Mouse (Mus musculus): ENCODE data around the gene Elmo2. TPM values are rescaled to one million over a fixed set of nuclear protein-coding genes. Genes with fewer than 3 reads are reported as not detected.

Gene Elmo2
- total RNA-seq, 1 experiment = 21.7 TPM

GRCm38 (mm10) chr2:165256213-165256612, 70.1 kb downstream of the Elmo2 start:
- no peaks in the 10 kb centered on the region for H3K9me3 ChIP-seq (ENCODE audit: control insufficient read depth, insufficient read depth, low read depth, low read length)
- TF ChIP-seq HCFC1 (IDR thresholded peaks at IDR 0.05; ENCODE audit: borderline replicate concordance, insufficient read depth, low read length) = no peak
- TF ChIP-seq ZC3H11A (IDR thresholded peaks at IDR 0.05; ENCODE audit: borderline replicate concordance, low read depth, low read length) = no peak
- TF ChIP-seq MAFK (IDR thresholded peaks at IDR 0.05; ENCODE audit: insufficient read depth, low read depth, low read length) = no peak
- no peak for TF ChIP-seq ZNF384 (IDR thresholded peaks at IDR 0.05; ENCODE audit: low read depth, low read length)
- no peak for TF ChIP-seq CHD2 (IDR thresholded peaks at IDR 0.05; ENCODE audit: low read depth, low read length)
- H3K4me1 ChIP-seq (ENCODE audit: control insufficient read depth in 2 of 2, insufficient read depth in 2 of 2, low read length in 2 of 2, poor library complexity in 1 of 2) = peaks cover 2 to 10% of the 10 kb centered on the region in 2 experiments; a peak in 2 of 4 replicates
- DNase-seq (ENCODE audit: low read depth, low spot score) = no peak
- H3K36me3 ChIP-seq (ENCODE audit: control insufficient read depth, insufficient read depth, low read length, poor library complexity, severe bottlenecking) = no peaks in the 10 kb centered on the region
- no peak overlapping the region for H3K4me3 ChIP-seq (ENCODE audit: insufficient read depth in 1 of 2, low read depth in 1 of 2, low read length in 2 of 2, poor library complexity in 1 of 2, severe bottlenecking in 1 of 2)
- in situ Hi-C loops (cut with MboI; ENCODE audit: low sequenced_read_pairs in 2 of 2, unreplicated experiment in 2 of 2) = no loop called here
- H3K27ac ChIP-seq (ENCODE audit: insufficient read depth, low read depth, low read length, poor library complexity, severe bottlenecking) = no peak overlapping the region
- no peak overlapping the region for H3K9ac ChIP-seq (ENCODE audit: insufficient read depth, low read depth, low read length, poor library complexity, severe bottlenecking)

DNA sequence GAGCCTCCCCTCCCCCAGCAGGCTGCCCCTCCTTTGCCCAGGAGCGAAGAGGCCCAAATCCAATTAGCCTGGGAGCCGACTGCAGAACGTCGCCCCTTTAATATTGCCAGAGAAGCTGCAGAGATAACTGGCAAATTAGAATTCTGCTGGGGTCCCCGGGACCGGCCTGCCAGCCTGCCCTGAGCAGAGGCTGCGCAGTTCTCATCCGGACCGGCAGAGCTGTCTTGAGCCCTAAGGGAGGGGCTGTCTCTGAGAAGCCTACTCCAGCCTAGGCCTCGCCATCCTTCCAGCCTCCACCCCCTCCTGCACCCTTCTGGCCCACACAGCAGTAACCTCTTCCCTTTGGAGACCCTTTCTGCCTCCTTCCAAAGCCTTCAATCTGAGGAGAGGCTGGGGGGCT, 72.4 kb downstream of the Elmo2 start:
- Histone ChIP-seq H3K36me3 (ENCODE audit: control insufficient read depth, insufficient read depth, low read length, poor library complexity, severe bottlenecking) (no peaks in the 10 kb centered on the region), H3K9ac (ENCODE audit: insufficient read depth, low read depth, low read length, poor library complexity, severe bottlenecking) (no peak overlapping the region), H3K9me3 (ENCODE audit: control insufficient read depth, insufficient read depth, low read depth, low read length) (no peaks in the 10 kb centered on the region), H3K27ac (ENCODE audit: insufficient read depth, low read depth, low read length, poor library complexity, severe bottlenecking) (no peak overlapping the region), H3K4me3 (ENCODE audit: insufficient read depth in 1 of 2, low read depth in 1 of 2, low read length in 2 of 2, poor library complexity in 1 of 2, severe bottlenecking in 1 of 2) (no peak overlapping the region), H3K4me1 (ENCODE audit: control insufficient read depth in 2 of 2, insufficient read depth in 2 of 2, low read length in 2 of 2, poor library complexity in 1 of 2) (peaks cover 2 to 10% of the 10 kb centered on the region in 2 experiments; a peak in 2 of 4 replicates)
- DNase-seq (ENCODE audit: low read depth, low spot score) = no peak
- TF ChIP-seq MAFK (IDR thresholded peaks at IDR 0.05; ENCODE audit: insufficient read depth, low read depth, low read length) (no peak), ZC3H11A (IDR thresholded peaks at IDR 0.05; ENCODE audit: borderline replicate concordance, low read depth, low read length) (no peak), HCFC1 (IDR thresholded peaks at IDR 0.05; ENCODE audit: borderline replicate concordance, insufficient read depth, low read length) (no peak)
- in situ Hi-C loops (cut with MboI; ENCODE audit: low sequenced_read_pairs in 2 of 2, unreplicated experiment in 2 of 2) = no loop called here

DNA sequence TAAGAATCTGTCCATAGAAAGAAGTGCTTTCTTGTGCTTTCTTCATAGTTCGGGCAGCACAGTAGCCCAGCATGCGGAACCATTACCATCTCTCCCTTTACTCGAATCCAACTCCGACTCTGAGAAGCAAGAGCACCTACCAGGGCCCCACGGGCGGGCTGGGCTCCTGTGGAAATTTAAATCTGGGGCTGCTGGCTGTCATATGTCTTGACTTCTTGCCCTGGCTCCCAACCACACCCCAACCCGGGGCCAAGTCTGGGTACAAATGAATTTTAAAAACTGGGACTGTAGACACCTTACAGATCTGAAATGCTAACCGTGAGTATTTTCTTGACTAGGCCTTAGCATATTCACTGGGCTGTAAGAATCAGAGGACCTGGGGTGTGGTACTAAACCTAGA, 73.0 kb downstream of the Elmo2 start:
- Histone ChIP-seq H3K9ac (ENCODE audit: insufficient read depth, low read depth, low read length, poor library complexity, severe bottlenecking) (no peak overlapping the region), H3K36me3 (ENCODE audit: control insufficient read depth, insufficient read depth, low read length, poor library complexity, severe bottlenecking) (no peaks in the 10 kb centered on the region), H3K9me3 (ENCODE audit: control insufficient read depth, insufficient read depth, low read depth, low read length) (no peaks in the 10 kb centered on the region), H3K4me3 (ENCODE audit: insufficient read depth in 1 of 2, low read depth in 1 of 2, low read length in 2 of 2, poor library complexity in 1 of 2, severe bottlenecking in 1 of 2) (no peak overlapping the region), H3K4me1 (ENCODE audit: control insufficient read depth in 2 of 2, insufficient read depth in 2 of 2, low read length in 2 of 2, poor library complexity in 1 of 2) (peaks cover 2 to 10% of the 10 kb centered on the region in 2 experiments; a peak in 2 of 4 replicates), H3K27ac (ENCODE audit: insufficient read depth, low read depth, low read length, poor library complexity, severe bottlenecking) (no peak overlapping the region)
- TF ChIP-seq ZNF384 (IDR thresholded peaks at IDR 0.05; ENCODE audit: low read depth, low read length) (no peak), CHD2 (IDR thresholded peaks at IDR 0.05; ENCODE audit: low read depth, low read length) (no peak), ZC3H11A (IDR thresholded peaks at IDR 0.05; ENCODE audit: borderline replicate concordance, low read depth, low read length) (no peak), HCFC1 (IDR thresholded peaks at IDR 0.05; ENCODE audit: borderline replicate concordance, insufficient read depth, low read length) (no peak), MAFK (IDR thresholded peaks at IDR 0.05; ENCODE audit: insufficient read depth, low read depth, low read length) (no peak)
- no peak for DNase-seq (ENCODE audit: low read depth, low spot score)
- in situ Hi-C loops (cut with MboI; ENCODE audit: low sequenced_read_pairs in 2 of 2, unreplicated experiment in 2 of 2) = no loop called here

GRCm38 (mm10) chr2:165252801-165253200, 73.5 kb downstream of the Elmo2 start:
- H3K9ac ChIP-seq (ENCODE audit: insufficient read depth, low read depth, low read length, poor library complexity, severe bottlenecking) = no peak overlapping the region
- H3K27ac ChIP-seq (ENCODE audit: insufficient read depth, low read depth, low read length, poor library complexity, severe bottlenecking) = no peak overlapping the region
- in situ Hi-C loops (cut with MboI; ENCODE audit: low sequenced_read_pairs in 2 of 2, unreplicated experiment in 2 of 2) = no loop called here
- H3K4me3 ChIP-seq (ENCODE audit: insufficient read depth in 1 of 2, low read depth in 1 of 2, low read length in 2 of 2, poor library complexity in 1 of 2, severe bottlenecking in 1 of 2) = no peak overlapping the region
- H3K9me3 ChIP-seq (ENCODE audit: control insufficient read depth, insufficient read depth, low read depth, low read length) = no peaks in the 10 kb centered on the region
- H3K4me1 ChIP-seq (ENCODE audit: control insufficient read depth in 2 of 2, insufficient read depth in 2 of 2, low read length in 2 of 2, poor library complexity in 1 of 2) = peaks cover 2 to 10% of the 10 kb centered on the region in 2 experiments; a peak in 2 of 4 replicates
- no peak for DNase-seq (ENCODE audit: low read depth, low spot score)
- no peaks in the 10 kb centered on the region for H3K36me3 ChIP-seq (ENCODE audit: control insufficient read depth, insufficient read depth, low read length, poor library complexity, severe bottlenecking)
- TF ChIP-seq ZNF384 (IDR thresholded peaks at IDR 0.05; ENCODE audit: low read depth, low read length) = no peak
- TF ChIP-seq MAFK (IDR thresholded peaks at IDR 0.05; ENCODE audit: insufficient read depth, low read depth, low read length) = no peak
- no peak for TF ChIP-seq CHD2 (IDR thresholded peaks at IDR 0.05; ENCODE audit: low read depth, low read length)
- no peak for TF ChIP-seq HCFC1 (IDR thresholded peaks at IDR 0.05; ENCODE audit: borderline replicate concordance, insufficient read depth, low read length)
- no peak for TF ChIP-seq ZC3H11A (IDR thresholded peaks at IDR 0.05; ENCODE audit: borderline replicate concordance, low read depth, low read length)

DNA sequence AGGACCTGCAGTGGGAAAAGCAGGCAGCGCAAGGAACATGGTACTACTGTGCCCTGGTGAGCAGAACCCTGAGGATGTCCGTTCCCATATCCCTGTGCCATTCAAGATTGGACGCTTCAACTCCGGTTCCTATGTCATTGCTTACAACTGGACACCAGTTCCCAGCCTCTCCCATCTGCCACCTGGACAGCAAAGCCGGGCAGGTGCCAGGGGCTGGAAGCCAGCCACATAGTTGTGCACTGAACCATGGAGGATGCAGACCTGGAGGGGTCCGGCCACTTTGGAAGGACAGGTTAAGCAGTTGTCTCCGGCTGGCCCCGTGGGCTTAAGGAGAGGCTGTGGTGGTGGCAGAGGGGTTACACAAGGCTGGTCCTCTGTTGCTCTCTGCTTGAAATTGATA, 73.9 kb downstream of the Elmo2 start:
- Histone ChIP-seq H3K4me3 (ENCODE audit: insufficient read depth in 1 of 2, low read depth in 1 of 2, low read length in 2 of 2, poor library complexity in 1 of 2, severe bottlenecking in 1 of 2) (no peak overlapping the region), H3K4me1 (ENCODE audit: control insufficient read depth in 2 of 2, insufficient read depth in 2 of 2, low read length in 2 of 2, poor library complexity in 1 of 2) (peaks cover 2 to 10% of the 10 kb centered on the region in 2 experiments; a peak in 2 of 4 replicates), H3K36me3 (ENCODE audit: control insufficient read depth, insufficient read depth, low read length, poor library complexity, severe bottlenecking) (no peaks in the 10 kb centered on the region), H3K9ac (ENCODE audit: insufficient read depth, low read depth, low read length, poor library complexity, severe bottlenecking) (no peak overlapping the region), H3K9me3 (ENCODE audit: control insufficient read depth, insufficient read depth, low read depth, low read length) (no peaks in the 10 kb centered on the region), H3K27ac (ENCODE audit: insufficient read depth, low read depth, low read length, poor library complexity, severe bottlenecking) (no peak overlapping the region)
- in situ Hi-C loops (cut with MboI; ENCODE audit: low sequenced_read_pairs in 2 of 2, unreplicated experiment in 2 of 2) = no loop called here
- DNase-seq (ENCODE audit: low read depth, low spot score) = no peak
- TF ChIP-seq ZC3H11A (IDR thresholded peaks at IDR 0.05; ENCODE audit: borderline replicate concordance, low read depth, low read length) (no peak), ZNF384 (IDR thresholded peaks at IDR 0.05; ENCODE audit: low read depth, low read length) (no peak), CHD2 (IDR thresholded peaks at IDR 0.05; ENCODE audit: low read depth, low read length) (no peak), MAFK (IDR thresholded peaks at IDR 0.05; ENCODE audit: insufficient read depth, low read depth, low read length) (no peak), HCFC1 (IDR thresholded peaks at IDR 0.05; ENCODE audit: borderline replicate concordance, insufficient read depth, low read length) (no peak)
